Mouse (Mus musculus) kidney, postnatal 0 days (tissue): ENCODE data around the gene Fkrp. TPM values are rescaled to one million over a fixed set of nuclear protein-coding genes. Genes with fewer than 3 reads are reported as not detected.

Experiments used
- ATAC-seq: fragments of 200-750 bp; cut with Nextera tagmentation; replicated peaks from 2 replicates; pipeline ENCODE4 v1.8.0; 2017; ENCODE audit warnings: low read depth, moderate number of reproducible peaks, moderate TSS enrichment, moderate library complexity; ENCODE audit not compliant: low FRiP score
- DNase-seq: peaks from one replicate; pipeline ENCODE4 v3.0.0-alpha.2; 2016; ENCODE audit warnings: low spot score
- H3K27ac ChIP-seq: fragments of 300-500 bp; sonication (generic); 2 replicates; pipeline ENCODE4 v1.5.1; 2014; ENCODE audit warnings: mild to moderate bottlenecking
- H3K27me3 ChIP-seq: fragments of 300-500 bp; sonication (generic); 2 replicates; pipeline ENCODE4 v1.6.1; 2014; ENCODE audit warnings: low read length, mixed read lengths; ENCODE audit not compliant: insufficient read depth
- H3K36me3 ChIP-seq: fragments of 300-500 bp; sonication (generic); 2 replicates; pipeline ENCODE4 v1.6.1; 2014; ENCODE audit warnings: low read length, mixed read lengths; ENCODE audit not compliant: insufficient read depth
- H3K4me1 ChIP-seq: fragments of 300-500 bp; sonication (generic); replicated peaks from 2 replicates; pipeline ENCODE4 v1.6.1; 2014; ENCODE audit warnings: antibody characterized with exemption, low read length, mixed read lengths; ENCODE audit not compliant: insufficient read depth
- H3K4me2 ChIP-seq: fragments of 300-500 bp; sonication (generic); 2 replicates; pipeline ENCODE4 v1.6.1; 2014; ENCODE audit warnings: mild to moderate bottlenecking, low read length, moderate library complexity, mixed read lengths
- H3K4me3 ChIP-seq: fragments of 300-500 bp; sonication (generic); replicated peaks from 2 replicates; pipeline ENCODE4 v1.5.1; 2014; ENCODE audit warnings: low read depth, low read length
- H3K9ac ChIP-seq: fragments of 300-500 bp; sonication (generic); 2 replicates; pipeline ENCODE4 v1.6.1; 2014; ENCODE audit warnings: low read depth, low read length
- H3K9me3 ChIP-seq: fragments of 300-500 bp; sonication (generic); replicated peaks from 2 replicates; pipeline ENCODE4 v1.6.1; 2016; ENCODE audit warnings: low read length, inconsistent platforms, mixed read lengths
- CTCF ChIP-seq: IDR thresholded peaks from 2 replicates; pipeline ENCODE4 v1.5.1; 2016; ENCODE audit warnings: antibody characterized with exemption, low read depth, mild to moderate bottlenecking, moderate library complexity
- WGBS: fragments of 180-500 bp; shearing (Covaris S2); extraction: QIAGEN DNeasy Blood & Tissue Kit; methylation state at CpG from one replicate; pipeline ENCODE4 v1.1.7; 2014; 5-methylcytosine and 5-hydroxymethylcytosine counted together
- polyA plus RNA-seq: library from polyadenylated mRNA; unstranded; fragments of >200 nt; fragmentation: Nextera tagmentation; extraction: Ambion mirVana; gene quantifications from 2 replicates; pipeline ENCODE4 v1.2.1, GENCODE M21; 2015

The Fkrp gene
- polyA plus RNA-seq, 1 experiment from 2014 or later, result 32.0 TPM

GRCm38 (mm10) chr7:16781816-16782554 lies 34.5 kb downstream of the Fkrp start:
- no peaks in the 10 kb centered on the region for H3K27me3 ChIP-seq
- under 1% methylated on average over 60 of the region's 60 CpGs for WGBS
- peak overlapping the region; percentile 99 for H3K4me2 ChIP-seq
- TF ChIP-seq CTCF, result no peak
- H3K9me3 ChIP-seq, result no peaks in the 10 kb centered on the region
- no peak for ATAC-seq
- peak overlapping the region; percentile 77 for H3K9ac ChIP-seq
- peak overlapping the region; percentile 66 for H3K4me3 ChIP-seq
- peak overlapping the region; percentile 62 for H3K27ac ChIP-seq
- no peaks in the 10 kb centered on the region for H3K36me3 ChIP-seq
- DNase-seq, result peak; percentile 33
- peaks cover 21% of the 10 kb centered on the region for H3K4me1 ChIP-seq

GRCm38 (mm10) chr7:16781555-16781815 lies 35.0 kb downstream of the Fkrp start:
- no peaks in the 10 kb centered on the region for H3K36me3 ChIP-seq
- ATAC-seq (0 out of 2 replicates have a peak, but pooled peaks have one; percentile 2), DNase-seq (no peak)
- H3K4me2 ChIP-seq, result peak overlapping the region; percentile 99
- H3K9me3 ChIP-seq, result no peaks in the 10 kb centered on the region
- peak overlapping the region; percentile 66 for H3K4me3 ChIP-seq
- WGBS, result 0% methylated on average over 10 of the region's 10 CpGs
- no peaks in the 10 kb centered on the region for H3K27me3 ChIP-seq
- H3K9ac ChIP-seq, result peak overlapping the region; percentile 77
- H3K27ac ChIP-seq, result peak overlapping the region; percentile 62
- H3K4me1 ChIP-seq, result peaks cover 21% of the 10 kb centered on the region
- no peak for TF ChIP-seq CTCF

- peak within 1 kb of the TSS; percentile 77 for H3K9ac ChIP-seq
- peak within 1 kb of the TSS; percentile 99 for H3K4me2 ChIP-seq
- 3% methylated on average over 34 of the region's 34 CpGs for WGBS
- H3K4me1 ChIP-seq, result peaks cover 21% of the 10 kb centered on the region
- peak within 1 kb of the TSS; percentile 66 for H3K4me3 ChIP-seq
- no peaks in the 10 kb centered on the region for H3K36me3 ChIP-seq
- H3K9me3 ChIP-seq, result no peaks in the 10 kb centered on the region
- peak; percentile 98 for DNase-seq
- peak; percentile 35; the same call in 1 of the 2 replicates for TF ChIP-seq CTCF
- peak within 1 kb of the TSS; percentile 85 for H3K27ac ChIP-seq
- peak; percentile 85 for ATAC-seq
- H3K27me3 ChIP-seq, result no peaks in the 10 kb centered on the region
Measured at GRCm38 (mm10) chr7:16780825-16781554, 35.5 kb downstream of the Fkrp start, which contains the start of gene Slc1a5. Gene Slc1a5, plus strand, starts transcription at chr7:16781340.

- H3K4me1 ChIP-seq, result peaks cover 21% of the 10 kb centered on the region
- DNase-seq, result peak; percentile 42
Measured at GRCm38 (mm10) chr7:16780076-16780475, 36.5 kb downstream of the Fkrp start.

GRCm38 (mm10) chr7:16775888-16776287 lies 40.6 kb downstream of the Fkrp start:
- Histone ChIP-seq H3K9ac (no peak overlapping the region), H3K27me3 (no peaks in the 10 kb centered on the region), H3K36me3 (no peaks in the 10 kb centered on the region), H3K9me3 (no peaks in the 10 kb centered on the region), H3K27ac (no peak overlapping the region; the same call in 1 of the 2 replicates), H3K4me1 (no peaks in the 10 kb centered on the region), H3K4me3 (no peak overlapping the region), H3K4me2 (no peak overlapping the region)
- ATAC-seq (peak; percentile 22; the same call in 1 of the 2 replicates), DNase-seq (peak; percentile 39)
- 24% methylated on average over 5 of the region's 5 CpGs for WGBS
- TF ChIP-seq CTCF, result no peak

More at GRCm38 (mm10) chr7:16780076-16780475, 36.5 kb downstream of the Fkrp start:
- WGBS, result 43% methylated on average over 5 of the region's 5 CpGs
- Histone ChIP-seq H3K4me2 (no peak overlapping the region), H3K36me3 (no peaks in the 10 kb centered on the region), H3K9me3 (no peaks in the 10 kb centered on the region), H3K27ac (peak overlapping the region; percentile 85), H3K27me3 (no peaks in the 10 kb centered on the region), H3K4me3 (no peak overlapping the region), H3K9ac (no peak overlapping the region)
- no peak for TF ChIP-seq CTCF
- peak; percentile 35 for ATAC-seq

GRCm38 (mm10) chr7:16766443-16766842 lies 50.1 kb downstream of the Fkrp start:
- H3K9me3 ChIP-seq, result no peaks in the 10 kb centered on the region
- 53% methylated on average over 2 of the region's 2 CpGs for WGBS
- TF ChIP-seq CTCF, result no peak

More at GRCm38 (mm10) chr7:16766443-16766842, 50.1 kb downstream of the Fkrp start:
- DNase-seq (no peak), ATAC-seq (no peak)
- Histone ChIP-seq H3K36me3 (no peaks in the 10 kb centered on the region), H3K4me1 (no peaks in the 10 kb centered on the region), H3K27me3 (no peaks in the 10 kb centered on the region), H3K4me2 (no peak overlapping the region), H3K9ac (no peak overlapping the region), H3K4me3 (no peak overlapping the region), H3K27ac (no peak overlapping the region)
